Mouse (Mus musculus) olfactory bulb, adult 2 months (tissue): ENCODE data around the gene Ltb. TPM values are rescaled to one million over a fixed set of nuclear protein-coding genes. Genes with fewer than 3 reads are reported as not detected.

Experiments used
- H3K27ac ChIP-seq: fragments of 200-500 bp; 2 replicates; pipeline ENCODE4 v1.5.1; 2012; ENCODE audit warnings: low read depth, low read length; ENCODE audit not compliant: insufficient read depth
- H3K4me1 ChIP-seq: fragments of 200-500 bp; 2 replicates; pipeline ENCODE4 v1.6.1; 2012; ENCODE audit warnings: low read length; ENCODE audit not compliant: control insufficient read depth, insufficient read depth
- H3K4me3 ChIP-seq: fragments of 200-500 bp; 2 replicates; pipeline ENCODE4 v1.5.1; 2012; ENCODE audit warnings: mild to moderate bottlenecking, low read depth, low read length, moderate library complexity; ENCODE audit not compliant: insufficient read depth
- CTCF ChIP-seq: fragments of 200-500 bp; IDR thresholded peaks from 2 replicates; pipeline ENCODE4 v1.5.1; 2012; ENCODE audit warnings: low read depth, mild to moderate bottlenecking, low read length, moderate library complexity; ENCODE audit not compliant: insufficient read depth
- POLR2A ChIP-seq: fragments of 200-500 bp; IDR thresholded peaks from 2 replicates; pipeline ENCODE4 v1.6.1; 2012; ENCODE audit warnings: mild to moderate bottlenecking, low read depth, low read length, moderate library complexity; ENCODE audit not compliant: insufficient read depth
- WGBS: fragments of 180-500 bp; shearing (Covaris S2); methylation state at CpG from one replicate; pipeline ENCODE4 v1.1.7; 2018; 5-methylcytosine and 5-hydroxymethylcytosine counted together
- polyA plus RNA-seq: library from polyadenylated mRNA; stranded (reverse); fragments of >200 nt; gene quantifications from 2 replicates; pipeline ENCODE4 v1.2.4, GENCODE M21; 2012; ENCODE audit warnings: low replicate concordance; ENCODE audit not compliant: missing spikeins, insufficient read depth, insufficient read length

The Ltb gene
- polyA plus RNA-seq, 1 experiment = not detected

DNA sequence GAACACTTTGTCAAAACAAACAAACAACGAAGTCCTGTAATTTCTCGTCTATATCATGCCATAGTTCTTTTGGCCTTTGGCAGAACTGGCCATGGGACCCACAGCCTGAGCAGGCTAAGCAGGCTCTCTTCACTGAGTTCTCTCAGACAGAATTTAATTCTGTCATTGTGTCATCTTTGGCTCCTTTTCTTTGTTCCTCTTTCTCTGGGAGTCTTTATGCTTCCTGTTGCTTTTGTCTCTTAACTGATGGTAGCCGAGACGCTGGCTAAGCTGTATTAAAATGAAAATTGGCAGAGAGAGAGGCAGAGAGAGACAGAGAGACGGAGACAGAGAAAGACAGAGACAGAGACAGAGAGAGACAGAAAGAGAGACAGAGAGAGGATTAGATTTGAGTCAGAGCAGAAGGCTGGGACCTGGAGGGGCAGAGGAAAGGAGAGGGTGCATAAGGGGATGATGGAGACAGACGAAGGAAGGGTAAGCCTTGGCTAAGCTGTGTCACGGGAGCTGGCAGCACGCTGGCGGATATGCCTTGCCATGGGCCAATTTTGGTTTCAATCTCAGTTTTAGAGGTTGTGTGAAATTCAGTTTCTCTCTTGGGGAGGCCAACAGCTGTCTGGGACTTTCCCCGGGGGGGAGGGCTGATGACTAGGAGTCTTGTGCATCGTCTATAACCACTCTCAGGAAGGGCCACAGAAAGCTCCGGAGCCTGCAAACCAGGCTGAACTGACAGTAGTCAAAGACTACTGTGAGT, 15.7 kb downstream of the Ltb start:
- no peaks in the 10 kb centered on the region for H3K4me1 ChIP-seq
- TF ChIP-seq POLR2A = no peak
- no peak for TF ChIP-seq CTCF
- no peak overlapping the region for H3K27ac ChIP-seq
- no peak overlapping the region for H3K4me3 ChIP-seq
- WGBS = 69% methylated on average over 12 of the region's 12 CpGs

DNA sequence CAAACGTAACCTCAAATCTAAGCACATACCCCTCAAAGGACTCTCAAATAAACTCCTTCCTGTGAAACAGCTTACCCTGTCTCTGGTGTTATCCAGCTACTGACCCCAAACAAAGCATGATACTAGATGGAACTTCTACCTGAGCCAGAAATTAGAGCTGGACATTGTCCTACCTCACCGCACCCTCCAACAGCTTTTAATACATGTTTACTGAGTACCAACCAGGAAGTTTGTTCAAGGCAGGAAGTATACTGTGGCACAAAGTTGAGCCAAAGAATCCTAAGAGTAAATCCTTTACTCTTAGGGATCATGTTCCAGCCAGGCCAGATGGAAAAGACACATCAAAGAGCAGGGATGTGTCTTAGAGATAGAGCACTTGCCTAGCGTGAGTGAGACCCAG, 16.4 kb downstream of the Ltb start:
- Histone ChIP-seq H3K4me1 (no peaks in the 10 kb centered on the region), H3K4me3 (no peak overlapping the region), H3K27ac (no peak overlapping the region)
- TF ChIP-seq CTCF = no peak
- TF ChIP-seq POLR2A = no peak
- 87% methylated on average over 3 of the region's 3 CpGs for WGBS

DNA sequence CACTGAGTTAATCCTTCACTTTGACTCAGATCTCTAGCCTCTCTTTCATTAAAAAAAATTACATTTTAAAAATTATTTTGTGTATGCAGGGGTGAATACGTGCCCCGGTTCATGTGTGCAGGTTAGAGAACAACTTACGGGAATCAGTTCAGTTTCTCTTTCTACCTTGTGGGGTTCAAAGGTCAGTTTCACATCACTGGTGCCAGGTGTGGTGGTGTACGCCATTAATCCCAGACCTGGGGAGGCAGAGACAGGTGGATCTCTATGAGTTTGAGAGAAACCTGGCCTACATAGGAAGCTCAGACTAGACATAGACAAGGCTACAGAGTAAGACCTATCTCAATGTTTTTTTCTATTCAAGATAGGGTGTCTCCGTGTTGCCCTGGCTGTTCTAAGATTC, 18.8 kb downstream of the Ltb start:
- WGBS = 93% methylated on average over 5 of the region's 5 CpGs
- TF ChIP-seq CTCF = no peak
- no peaks in the 10 kb centered on the region for H3K4me1 ChIP-seq
- H3K4me3 ChIP-seq = no peak overlapping the region
- no peak overlapping the region for H3K27ac ChIP-seq

DNA sequence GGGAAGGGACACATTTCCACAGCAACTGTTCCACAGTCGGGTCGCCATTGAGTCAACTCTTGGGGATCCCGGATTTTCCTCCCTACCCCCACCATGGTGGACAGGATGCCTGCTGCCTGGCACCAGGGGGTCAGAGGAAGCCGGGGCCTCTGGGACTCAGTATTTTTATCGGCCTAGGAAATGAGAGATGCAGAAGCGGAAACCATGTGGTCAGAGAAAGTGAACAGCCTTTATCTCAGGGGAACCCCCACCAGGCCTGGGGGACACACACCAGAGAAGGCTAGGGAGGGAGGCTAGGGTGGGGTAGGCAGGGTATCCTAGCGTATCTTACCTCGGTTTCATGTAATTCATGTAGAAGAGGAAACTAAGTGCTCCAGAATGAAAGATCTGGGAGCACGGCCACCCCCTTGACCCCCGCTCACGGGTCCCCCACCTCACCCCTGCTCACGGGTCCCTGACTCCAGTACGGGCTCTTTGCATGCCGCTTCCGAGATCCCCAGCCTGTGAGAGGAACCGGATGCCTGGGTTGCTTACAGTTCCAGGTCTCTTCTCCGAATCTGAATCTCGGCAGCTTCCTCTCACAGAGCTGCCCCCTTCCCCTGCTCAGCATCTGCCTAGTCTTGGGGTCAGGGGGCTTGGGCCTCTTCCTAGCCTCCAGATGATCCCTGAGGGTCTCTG, 24.4 kb downstream of the Ltb start:
- Histone ChIP-seq H3K4me1 (peaks cover 16% of the 10 kb centered on the region), H3K4me3 (no peak overlapping the region), H3K27ac (no peak overlapping the region)
- 83% methylated on average over 18 of the region's 18 CpGs for WGBS
- TF ChIP-seq POLR2A (no peak), CTCF (no peak)

DNA sequence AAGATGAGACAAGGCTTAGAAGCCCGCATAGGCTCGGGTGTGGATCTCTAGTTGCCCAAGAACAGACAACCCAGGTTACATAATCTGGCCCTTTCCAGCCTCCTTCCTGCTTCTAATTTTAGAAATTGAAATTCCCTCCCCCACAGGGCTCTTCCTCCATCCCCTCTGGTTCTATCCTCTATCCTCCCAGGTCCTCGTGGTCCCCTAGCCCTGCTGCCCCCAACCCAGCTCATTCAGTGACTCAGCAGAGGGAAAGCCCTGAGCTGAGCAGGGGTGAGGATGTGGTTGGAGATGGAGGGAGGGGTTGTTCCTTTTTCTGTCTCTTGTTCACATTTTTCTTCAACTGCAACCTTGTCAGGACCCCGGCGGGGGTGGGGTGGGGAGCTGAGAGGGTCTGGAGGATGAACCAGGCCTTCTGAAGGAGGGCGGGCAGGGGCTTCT, 25.4 kb downstream of the Ltb start:
- Histone ChIP-seq H3K4me3 (no peak overlapping the region), H3K4me1 (peaks cover 16% of the 10 kb centered on the region), H3K27ac (peak overlapping the region; percentile 37; the same call in 1 of the 2 replicates)
- no peak for TF ChIP-seq POLR2A
- no peak for TF ChIP-seq CTCF
- WGBS = 59% methylated on average over 6 of the region's 6 CpGs

DNA sequence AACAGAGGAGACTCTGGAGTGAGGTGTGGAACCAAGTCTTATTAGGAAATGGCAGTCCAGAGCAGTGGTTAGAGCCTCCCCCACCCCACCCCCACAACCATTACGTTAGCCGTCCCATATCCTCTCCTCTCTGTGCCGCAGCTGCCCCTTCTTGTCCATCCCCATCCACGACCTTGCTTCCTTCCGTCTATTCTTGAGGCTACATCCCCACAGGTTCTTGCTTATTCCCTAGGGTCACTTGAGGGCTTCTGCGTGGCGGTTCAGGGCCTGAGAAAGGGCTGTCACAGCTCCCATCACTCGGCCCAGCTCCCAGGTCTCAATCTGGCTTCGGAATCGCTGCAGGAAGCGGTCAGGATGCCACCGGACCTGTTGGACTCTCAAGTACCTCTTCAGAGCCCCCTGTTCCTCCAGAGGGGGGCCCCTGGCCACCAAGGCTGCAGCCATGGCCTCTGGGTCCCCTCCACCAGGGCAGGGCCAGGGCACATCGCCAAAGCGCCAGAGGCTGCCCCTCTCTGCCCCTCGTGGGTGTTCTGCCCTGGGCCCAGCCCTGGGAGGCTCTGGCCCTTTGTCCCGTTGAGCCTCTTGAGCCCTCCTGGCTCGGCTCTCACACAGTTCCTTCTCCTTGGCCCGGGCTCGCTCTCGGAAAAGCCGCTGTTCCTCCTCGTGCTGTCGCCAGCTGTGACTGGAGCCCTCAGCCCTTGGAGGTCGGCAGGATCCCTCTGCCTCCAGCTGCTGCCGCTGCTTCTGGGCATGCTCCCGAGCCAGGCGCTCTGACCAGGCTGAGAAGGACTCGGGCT, 26.1 kb downstream of the Ltb start, which contains the start of gene Gm16181:
TSS of gene Gm16181 (plus strand) at position 679 of the 797 bp plus-strand sequence.
- Histone ChIP-seq H3K4me3 (no peak within 1 kb of the TSS), H3K27ac (peak within 1 kb of the TSS; percentile 37; the same call in 1 of the 2 replicates), H3K4me1 (peaks cover 16% of the 10 kb centered on the region)
- TF ChIP-seq CTCF (no peak), POLR2A (no peak)
- 78% methylated on average over 28 of the region's 28 CpGs for WGBS

DNA sequence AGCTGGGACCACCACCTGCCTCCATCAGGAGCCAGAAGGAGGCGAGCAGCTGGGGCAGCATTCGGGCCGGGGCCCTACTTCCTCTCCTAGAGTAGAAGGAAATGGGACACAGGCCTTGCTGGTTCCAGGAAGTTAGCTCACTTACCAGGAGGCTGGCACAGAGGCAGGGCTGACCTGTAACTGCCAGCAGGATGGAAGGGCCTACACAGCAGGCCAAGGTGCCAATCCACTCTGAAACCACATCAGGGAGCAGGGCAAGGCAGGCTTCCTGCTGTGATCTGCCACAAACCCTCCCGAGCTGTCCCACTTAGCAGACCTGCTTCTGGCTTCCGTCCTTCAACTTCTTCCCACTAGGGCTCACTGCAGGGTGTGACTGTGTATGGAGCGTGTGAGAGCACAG, 28.1 kb downstream of the Ltb start:
- TF ChIP-seq CTCF (no peak), POLR2A (no peak)
- peaks cover 16% of the 10 kb centered on the region for H3K4me1 ChIP-seq
- no peak overlapping the region for H3K27ac ChIP-seq
- WGBS = 74% methylated on average over 6 of the region's 6 CpGs
- no peak overlapping the region for H3K4me3 ChIP-seq

DNA sequence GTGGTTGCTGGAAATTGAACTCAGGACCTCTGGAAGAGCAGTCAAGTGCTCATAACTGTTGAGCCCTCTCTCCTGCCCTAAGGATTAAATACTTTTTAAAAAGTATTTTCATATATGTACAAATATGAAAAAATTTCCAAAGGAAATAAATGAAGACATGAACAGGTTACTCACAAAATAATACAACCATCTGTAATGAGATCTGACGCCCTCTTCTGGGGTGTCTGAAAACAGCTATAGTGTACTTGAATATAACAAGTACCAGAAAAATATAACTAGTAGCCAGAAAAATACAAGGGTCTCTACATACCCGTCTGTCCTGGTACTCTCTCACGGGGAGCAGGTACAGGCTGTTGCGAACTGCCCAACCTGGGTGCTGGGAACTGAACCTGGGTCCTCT, 30.4 kb downstream of the Ltb start:
- Histone ChIP-seq H3K27ac (no peak overlapping the region), H3K4me1 (peaks cover 13% of the 10 kb centered on the region), H3K4me3 (no peak overlapping the region)
- no peak for TF ChIP-seq CTCF
- no peak for TF ChIP-seq POLR2A
- WGBS = 95% methylated on average over 4 of the region's 4 CpGs

DNA sequence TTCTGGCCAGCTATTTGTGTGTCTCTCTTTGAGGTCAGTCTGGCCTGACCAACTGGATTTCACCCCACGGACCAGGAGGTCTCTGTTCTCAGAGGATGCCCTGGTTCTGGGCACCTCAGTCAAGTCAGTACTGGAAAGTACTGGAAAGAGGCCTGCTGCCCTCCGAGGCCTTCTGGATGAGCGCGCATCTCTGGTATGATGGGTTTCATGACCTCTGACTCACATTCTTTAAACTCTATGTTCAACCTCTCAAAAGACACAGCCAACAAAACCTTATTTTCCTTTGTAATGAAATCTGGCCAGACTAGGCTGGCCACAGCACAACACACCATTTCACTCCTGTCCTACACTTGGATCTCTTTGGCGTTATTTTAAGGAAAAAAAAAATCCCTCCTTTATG, 31.2 kb downstream of the Ltb start:
- Histone ChIP-seq H3K4me1 (peaks cover 5% of the 10 kb centered on the region), H3K27ac (no peak overlapping the region), H3K4me3 (no peak overlapping the region)
- WGBS = 92% methylated on average over 5 of the region's 5 CpGs
- TF ChIP-seq POLR2A = no peak
- TF ChIP-seq CTCF = no peak
